Mouse (Mus musculus) gastrocnemius, postnatal 10 days (tissue): ENCODE results near the gene Trim39. TPM values are rescaled to one million over a fixed set of nuclear protein-coding genes. Genes with fewer than 3 reads are reported as not detected.

Experiments used
- DNase-seq: peaks from one replicate; pipeline ENCODE4 v3.0.0; 2021; ENCODE audit warnings: mixed read lengths
- long read RNA-seq, 2 experiments: library from polyadenylated mRNA; stranded (forward); transcript quantifications; one replicate each; pipeline ENCODE4 v2.0.0; 2021
- total RNA-seq, 2 experiments: library from RNA; stranded (reverse); gene quantifications; 2 replicates each; pipeline ENCODE4 v1.2.3; 2021

Gene Trim39
- 1 to 10 TPM; 4.8 to 7.0 TPM for total RNA-seq
- long read RNA-seq, experiment 1, partial matches to known transcripts, result 1 of 6 reads
- long read RNA-seq, experiment 1, other reads (novel, unspliced or antisense), result 1 of 6 reads
- long read RNA-seq, experiment 2, partial matches to known transcripts, result 2 of 6 reads
- long read RNA-seq, experiment 2, other reads (novel, unspliced or antisense), result 2 of 6 reads

DNA sequence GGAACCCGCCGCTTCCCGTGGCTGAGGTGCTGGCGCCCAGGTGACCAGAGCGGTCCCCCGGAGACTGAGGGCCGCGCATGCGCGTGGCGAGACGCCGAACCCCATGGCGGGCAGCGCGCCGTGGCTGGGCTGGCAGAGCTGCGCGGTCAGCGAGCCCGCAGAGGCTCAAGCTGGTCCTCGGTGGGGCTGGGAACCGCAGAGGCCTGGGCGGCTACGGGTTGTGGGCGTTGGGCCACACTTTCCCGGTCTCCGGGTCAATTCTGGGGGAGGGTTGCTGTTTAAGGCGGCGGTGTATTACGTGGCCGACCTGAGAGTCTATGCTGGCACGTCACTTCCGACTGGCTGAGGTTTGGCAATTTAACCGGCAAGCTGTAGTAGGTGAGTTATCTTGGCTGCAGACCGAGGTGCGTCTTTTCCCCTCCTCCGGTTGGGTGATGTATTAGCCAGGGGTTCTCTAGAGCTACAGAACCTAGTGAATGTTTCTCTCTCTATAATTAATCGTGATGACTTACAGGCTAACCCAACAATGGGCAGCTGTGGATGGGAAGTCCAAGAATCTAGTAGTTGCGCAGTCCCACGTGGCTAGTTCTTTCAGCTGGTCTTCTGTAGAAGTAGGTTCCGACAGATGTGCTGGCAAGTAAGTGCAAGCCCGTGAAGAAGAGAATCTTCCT is at the start of gene Trim39:
Gene Trim39 (minus strand): TSS at position 662 of the 671 bp plus-strand sequence.
- no peak for DNase-seq

DNA sequence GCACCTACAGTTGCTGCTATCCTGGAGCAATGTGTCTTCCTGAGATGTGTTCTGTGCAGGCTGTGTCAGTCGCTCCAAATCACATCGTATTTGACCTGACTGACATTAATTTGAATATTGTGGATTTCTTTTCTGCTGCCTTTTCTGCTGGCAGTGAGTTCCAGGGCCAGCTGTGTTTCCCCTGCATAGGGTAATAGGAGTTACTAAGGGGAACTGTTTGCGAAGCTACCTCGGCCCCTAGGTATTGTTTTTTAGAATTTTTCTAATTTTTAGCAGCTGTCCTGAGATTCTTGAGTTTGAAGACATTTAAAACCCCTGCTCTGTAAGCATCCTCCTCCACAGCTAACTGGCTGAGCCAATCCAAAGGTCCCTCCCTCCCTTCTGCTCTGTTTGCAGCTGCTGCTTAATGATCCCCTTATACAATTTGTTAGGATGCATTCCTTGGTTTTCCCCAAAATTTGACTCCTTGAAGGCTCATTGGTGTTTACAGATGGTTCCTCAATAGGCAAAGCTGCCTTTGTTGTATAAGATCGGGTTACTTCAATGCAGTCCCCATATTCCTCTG is 43.7 kb upstream of the Trim39 start:
- no peak for DNase-seq

DNA sequence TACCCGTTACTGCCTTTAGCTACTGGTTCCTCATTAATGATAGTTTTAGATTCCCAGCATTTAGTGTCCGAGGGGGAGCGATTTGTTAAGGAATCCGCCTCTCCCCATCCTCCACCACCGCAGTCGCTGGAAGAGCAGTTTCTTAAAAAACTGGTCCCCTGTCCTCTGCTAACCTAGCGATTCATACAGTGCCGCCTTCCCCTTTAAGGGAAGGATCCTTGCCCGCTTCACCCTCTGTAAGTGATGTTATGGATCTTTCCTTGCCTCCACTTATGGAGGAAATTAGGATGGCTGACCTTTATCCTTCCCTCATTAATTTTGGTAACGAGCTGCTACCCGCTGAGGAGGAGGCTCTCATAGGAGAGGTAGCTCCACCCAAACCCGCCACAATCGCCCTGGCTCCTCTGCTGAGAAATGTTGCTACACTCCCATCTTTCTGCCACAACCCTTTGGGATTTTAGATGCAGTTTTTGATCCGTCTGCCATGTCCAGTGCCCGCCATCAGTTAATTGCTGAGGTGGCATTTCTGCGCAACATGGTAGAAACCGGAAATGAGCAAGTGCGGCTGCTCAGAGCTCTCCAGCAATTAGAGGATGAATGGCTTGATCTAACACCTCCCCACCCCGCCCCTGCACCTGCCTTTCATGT is 43.1 kb upstream of the Trim39 start:
- DNase-seq, result peak; percentile 8

DNA sequence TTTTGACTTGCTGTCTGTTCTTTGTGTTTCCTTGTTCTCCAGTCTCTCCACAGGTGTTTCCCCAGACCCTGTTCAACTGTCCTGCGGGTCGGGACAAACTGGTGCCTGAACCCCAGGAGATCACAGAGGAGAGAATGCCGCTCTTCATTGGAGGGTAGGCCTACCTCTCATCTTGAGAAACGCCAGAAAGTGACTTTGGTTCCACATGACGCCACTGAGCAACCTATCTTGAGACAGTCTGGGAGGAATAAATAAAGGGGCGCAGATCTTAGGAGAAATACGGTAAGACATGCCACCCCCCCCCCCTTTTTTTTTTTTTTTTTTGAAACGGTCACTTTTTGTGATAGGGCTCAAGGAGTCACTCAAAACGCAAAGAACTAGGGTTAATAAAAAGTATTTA is 42.5 kb upstream of the Trim39 start:
- no peak for DNase-seq

DNA sequence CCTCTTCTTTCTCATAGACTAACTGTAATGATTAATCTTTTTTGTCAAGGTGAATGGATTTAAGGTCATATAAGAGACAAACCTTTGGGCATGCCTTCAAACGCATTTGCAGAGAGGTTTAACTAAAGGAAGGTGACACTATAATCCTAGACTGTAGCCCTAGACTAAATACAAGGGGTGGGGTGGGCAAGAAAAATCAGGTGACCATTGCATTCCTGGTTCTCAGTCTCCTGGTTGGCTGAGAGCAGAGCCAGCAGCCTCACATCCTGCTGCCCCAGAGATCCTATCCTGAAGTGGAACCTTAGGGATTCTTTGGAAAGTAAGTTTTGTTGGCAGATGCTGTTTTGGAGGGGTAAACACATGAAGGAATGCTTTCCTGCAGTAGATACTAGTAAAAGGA is 37.2 kb upstream of the Trim39 start:
- DNase-seq, result no peak

DNA sequence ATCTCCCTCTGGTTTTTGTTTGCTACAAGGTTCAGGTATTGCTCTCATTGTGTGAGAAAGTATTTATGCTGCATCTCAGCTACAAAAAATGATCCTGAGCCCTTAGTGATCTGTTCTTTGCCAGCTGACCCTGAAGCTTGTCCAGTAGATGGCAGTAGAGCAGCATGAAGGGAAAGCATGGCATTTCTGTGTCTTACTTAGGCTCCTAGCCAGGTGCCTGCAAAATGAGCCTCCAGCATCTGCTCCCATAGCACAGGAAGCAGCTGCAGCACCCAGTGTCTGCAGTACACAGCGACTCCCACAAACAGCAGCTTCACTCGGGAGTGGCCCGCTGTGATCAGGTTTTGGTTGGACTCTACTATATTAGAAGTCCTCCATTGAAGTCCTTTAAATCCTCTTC is 36.8 kb upstream of the Trim39 start:
- DNase-seq, result peak; percentile 61

DNA sequence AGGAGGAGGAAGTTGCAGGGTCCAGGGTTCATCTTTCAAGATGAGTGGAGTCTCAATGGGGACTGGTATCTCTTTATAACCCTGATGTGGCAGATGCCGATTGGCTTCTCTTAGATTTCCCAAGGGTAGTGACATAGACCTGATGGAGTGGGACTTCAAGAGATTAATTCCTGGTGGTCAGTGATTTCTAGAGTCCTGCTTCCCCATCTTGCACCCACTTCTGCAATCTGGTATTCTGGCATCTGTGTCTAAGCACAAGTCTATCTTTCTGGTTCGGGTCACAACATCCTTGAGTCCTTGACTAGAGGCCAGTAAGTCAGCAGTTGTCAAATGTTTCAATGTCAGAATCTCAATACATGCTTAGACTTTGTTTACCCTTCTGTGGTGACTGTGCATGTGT is 14.3 kb upstream of the Trim39 start, which contains the start of gene H2-M10.2:
Gene H2-M10.2 (minus strand): TSS at position 101 of the 400 bp plus-strand sequence.
- DNase-seq, result no peak

DNA sequence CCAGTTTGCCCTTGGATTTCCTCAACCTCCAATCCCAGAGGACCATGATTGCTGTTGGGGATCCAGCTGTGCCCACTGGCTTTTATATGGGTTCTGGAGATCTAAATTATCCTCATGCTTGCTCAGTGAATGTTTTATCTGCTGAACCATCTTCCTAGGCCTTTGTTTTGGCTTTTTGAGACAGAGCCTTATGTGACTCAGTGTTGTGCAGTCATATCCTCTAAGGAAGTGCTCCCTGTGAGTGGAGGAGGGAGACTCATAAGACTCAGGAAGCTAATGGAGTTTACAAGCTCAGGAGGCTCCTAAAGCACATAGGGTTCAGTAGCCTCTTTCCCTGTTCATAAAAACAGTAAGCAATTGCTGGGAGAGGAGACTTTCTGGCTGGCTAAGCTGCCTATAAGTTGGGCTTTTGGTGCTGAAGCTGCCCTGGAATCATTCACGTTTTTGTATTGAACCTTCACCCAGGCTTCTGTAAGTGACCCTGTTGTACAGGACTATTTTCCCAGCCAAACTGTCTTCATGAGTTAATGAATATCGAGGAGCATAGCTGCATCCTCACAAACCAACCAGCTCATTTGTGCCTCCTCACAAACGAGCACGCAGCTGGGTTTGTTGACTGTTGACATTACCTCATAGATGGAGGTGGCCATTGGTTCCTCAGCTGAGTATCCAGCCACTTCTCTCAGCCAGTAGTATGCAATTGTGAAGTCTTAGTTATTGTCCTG is 9.6 kb upstream of the Trim39 start:
- DNase-seq, result no peak

DNA sequence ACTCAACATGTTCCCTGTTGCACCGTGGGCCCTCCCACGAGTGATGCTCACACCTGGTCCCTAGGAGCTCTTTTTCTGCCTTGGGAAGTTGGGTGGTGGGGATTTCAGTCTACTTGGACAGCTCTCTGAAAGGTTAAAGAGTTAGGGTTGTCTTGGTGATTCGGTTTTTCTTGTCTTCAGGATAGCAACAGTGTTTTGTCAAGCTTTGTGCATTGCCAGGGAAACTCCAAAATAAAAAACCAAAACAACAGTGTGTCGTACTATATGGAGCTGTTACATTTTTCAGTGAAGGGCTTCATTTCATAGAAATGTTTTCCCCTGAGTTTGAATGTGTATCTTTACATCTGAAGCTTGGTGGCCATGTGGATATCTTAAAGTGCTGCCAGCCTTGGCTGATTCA is 2.7 kb upstream of the Trim39 start:
- no peak for DNase-seq

DNA sequence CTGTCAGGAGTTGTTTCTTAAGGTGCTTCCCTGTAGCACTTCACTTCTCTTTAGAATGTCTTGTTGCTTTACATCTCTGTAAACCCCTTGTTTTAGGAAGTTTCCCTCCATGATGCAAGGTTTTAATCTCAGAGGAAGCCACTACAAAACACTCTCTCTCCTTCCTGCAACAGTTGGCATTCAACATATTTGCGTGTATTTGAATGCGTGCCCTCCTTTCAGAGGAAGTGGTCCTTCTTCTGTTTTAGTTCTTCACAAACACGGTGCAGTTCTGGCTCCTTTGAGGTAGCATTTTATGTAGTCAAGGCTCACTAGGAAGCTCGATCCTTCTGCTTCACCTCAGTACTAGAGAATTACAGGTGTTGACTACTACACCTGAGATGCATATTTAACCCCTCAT is 1.7 kb upstream of the Trim39 start:
- no peak for DNase-seq

DNA sequence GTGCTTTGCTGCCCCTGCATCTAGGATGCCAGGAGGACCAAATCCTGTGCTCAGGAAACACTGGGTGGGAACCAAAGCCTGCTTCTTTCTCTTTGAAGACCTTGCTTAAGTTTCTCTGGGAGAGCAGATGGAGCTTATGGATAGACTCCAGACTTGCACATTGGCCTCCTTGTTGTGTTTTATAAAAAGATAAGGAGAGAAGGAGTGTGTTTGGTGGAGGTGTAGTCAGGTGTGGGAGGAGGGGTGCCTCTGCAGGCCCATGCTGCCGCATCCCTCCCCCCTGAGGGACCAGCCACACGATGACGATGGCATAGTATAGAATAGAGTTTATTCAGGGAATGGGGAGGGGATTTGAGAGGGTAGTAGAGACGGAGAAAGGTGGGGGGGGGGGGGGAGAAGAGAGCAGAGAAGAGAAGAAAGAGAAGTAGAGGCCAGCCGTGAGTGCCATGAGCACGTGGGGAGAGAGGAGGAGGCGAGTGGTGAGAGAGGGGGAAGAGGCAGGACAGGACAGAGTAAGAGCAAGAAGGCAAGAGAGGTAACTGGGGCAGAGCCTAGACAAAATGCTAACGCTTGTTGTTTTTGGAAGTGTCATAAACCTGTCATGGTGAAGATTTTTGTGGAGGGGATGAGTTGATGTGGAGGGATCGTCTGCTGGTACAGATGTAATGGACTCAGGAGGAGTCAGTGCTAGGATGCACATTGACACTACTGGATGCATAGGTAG is 758 bp upstream of the Trim39 start:
- DNase-seq, result no peak

DNA sequence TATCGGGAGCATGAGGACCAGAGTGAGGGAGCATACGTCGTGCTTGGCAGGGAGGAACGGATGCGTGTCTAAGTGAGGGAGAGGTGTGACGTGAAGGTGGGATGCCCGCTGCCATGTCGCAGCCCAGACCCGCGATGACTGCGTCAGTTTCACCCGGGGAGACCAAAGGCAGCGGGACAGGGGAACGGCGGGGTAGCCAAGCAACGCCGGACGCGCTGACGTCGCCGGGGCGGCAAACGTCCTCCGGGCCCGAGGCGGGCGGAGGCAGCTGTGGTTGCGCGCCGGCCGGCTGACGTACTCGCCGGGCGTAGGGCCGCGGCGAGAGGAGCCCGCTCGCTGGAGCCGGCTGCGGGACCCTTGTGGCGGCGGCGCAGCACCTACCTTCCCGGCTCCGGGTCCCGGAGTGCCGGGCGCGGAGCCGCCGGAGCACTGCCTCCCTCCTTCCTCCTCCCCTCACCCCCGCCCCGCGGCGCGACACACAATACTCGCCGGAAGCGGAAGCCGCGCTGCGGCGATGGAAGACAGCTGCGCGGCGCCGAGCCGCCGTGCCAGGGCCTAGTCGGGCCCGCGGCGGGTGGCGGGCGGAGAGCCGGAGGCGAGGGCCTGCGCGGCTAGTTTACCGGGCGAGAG is 976 bp downstream of the Trim39 start:
- DNase-seq, result peak; percentile 88

DNA sequence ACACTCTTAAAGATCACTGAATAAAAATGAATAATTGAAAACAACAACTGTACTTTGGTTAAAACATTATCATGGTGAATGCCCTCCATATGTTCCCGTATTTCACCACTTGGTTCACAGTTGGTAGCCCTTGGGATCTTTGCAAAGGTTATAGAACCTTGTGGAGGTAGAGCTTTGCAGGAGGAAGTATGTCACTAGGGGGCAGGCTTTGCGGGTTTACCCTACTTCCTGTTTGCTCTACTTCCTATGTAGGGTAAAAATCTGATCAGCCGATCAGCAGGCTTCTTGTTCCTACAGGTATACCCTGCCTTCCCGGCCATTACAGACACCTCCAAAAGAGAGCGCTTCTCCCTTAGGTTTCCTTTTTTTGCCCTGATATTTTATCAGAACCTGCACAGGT is 6.2 kb downstream of the Trim39 start:
- no peak for DNase-seq

DNA sequence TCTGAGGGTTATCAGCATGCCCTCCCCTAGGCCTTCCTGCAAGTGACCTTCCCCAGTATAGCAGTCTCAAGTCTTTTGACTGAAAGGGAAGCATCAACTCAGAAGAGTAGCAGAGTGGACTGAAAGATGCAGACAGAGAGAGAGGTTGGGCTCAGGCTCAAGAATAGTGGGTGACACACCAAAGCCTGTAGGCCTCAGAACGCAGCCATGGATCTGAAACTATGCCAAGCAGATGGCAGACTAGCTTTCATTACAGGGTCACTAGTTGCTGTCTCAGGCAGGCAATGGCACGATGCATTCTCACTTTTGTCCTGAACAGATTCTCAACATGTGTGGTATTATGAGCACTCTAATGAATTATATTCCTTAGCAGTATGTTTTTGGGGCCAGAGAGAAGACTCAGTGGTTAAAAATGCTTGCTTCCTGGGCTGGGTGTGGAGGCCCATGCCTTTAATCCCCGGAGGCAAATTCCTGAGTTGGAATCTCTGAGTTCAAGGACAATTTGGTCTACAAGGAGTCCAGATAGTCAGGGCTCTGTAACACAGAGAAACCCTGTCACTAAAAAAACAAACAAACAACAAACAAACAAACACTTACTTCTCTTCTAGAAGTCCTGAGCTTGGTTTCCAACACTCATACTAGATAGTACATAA is 7.6 kb downstream of the Trim39 start:
- no peak for DNase-seq

DNA sequence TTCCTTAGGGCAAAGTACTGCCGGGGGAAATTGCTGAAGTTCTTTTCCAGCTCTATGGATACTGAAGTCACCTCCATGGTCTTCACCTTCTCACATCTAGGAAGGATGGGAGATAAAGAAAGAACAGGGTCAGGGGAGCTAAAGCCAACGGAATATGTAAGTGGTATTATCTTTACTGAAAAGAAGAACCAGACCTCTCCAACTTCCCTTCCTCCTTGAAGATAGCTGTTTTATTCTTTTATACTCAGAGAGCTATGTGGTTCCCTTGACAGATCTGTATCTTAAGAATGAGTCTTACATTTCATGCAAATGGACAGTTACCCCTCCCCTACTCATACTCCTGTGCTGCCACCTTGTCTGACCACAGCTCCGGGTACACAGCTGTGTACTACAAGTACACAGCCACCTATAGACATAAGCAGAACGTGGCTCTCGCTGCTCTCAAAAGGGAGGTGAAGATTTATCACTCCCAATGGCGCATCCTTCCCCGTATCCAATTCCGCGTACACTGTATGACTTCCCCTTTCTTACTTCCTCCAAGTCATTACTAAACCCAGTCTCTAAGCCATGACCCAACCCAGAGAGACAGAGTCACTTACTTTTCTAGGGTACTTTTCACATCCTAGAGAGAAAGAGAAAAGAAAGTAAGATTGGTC is 10.4 kb downstream of the Trim39 start:
- no peak for DNase-seq

DNA sequence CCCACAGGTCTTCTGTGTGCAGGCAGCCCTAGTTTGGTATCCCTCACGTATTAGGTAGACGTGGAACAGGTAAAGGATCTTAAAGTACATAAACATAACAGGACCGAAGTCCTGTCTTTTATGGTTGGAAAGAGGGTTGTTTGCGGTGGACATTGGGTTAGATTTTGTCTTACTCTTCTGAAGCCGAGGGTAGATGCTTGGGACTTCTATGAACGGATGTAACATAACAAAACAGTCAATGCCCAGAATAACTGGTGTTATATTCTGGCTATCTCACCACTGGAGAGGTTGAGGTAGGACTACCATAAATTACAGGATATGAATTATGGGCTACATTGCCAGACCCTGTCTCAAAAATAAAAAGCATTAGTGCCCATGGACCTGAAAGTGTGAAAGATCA is 14.1 kb downstream of the Trim39 start, which contains the start of gene Rpp21:
Gene Rpp21 (minus strand): TSS at position 101 of the 400 bp plus-strand sequence.
- no peak for DNase-seq

DNA sequence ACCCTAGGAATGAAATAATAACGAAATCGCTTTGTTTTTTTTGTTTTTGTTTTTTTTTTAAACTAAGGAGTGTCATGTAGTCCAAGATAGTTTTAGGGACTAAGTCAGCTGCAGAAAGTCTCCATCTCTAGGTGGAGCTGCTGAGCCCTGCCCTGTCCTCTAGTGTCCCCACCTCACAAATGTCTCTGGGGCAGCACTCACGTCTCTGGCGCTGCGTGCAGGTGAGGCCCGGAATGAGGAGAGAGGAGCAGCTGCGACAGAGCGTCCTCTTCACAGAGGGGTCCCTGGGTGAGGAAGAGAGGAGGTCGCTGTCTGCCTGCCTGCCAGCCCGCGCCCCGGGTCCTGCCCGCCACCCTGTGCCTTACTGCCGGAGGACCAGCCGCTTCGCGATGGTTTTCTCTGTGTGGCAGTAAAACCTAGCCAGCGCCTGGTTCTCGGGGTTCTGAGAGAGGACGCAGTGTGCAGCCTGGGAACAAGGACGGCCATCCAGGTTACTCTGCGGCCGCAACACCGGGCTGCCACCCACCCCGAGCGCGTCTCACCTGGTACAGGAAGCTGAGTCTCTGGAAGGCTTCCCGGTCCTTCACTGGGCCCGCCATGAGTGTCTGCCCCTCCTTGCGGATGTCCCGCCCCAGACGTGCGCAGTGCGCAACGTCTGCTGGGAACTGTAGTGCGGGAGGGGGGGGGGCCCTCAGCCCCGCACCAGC is 14.7 kb downstream of the Trim39 start:
- peak; percentile 70 for DNase-seq

DNA sequence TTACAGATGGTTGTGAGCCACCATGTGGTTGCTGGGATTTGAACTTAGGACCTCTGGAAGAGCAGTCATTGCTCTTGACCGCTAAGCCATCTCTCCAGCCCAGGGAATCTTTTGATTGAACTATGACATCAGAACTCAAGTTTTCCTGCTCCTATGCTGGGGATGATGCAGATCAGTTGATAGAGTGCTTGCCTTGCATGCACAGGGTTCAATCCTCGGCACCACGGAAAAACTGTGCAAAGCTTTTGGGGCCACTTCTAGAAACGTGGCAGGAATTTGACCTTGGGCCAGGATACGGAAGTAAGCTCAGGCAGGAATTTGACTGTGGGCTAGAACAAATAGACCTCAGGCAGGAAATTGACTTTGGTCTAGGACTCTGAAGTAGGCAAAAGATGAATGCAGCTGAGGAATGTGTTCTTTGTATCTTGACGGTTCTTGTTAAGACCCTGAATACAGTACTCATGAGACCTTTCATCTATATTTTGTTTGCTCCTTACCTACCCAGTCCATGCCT is 18.9 kb downstream of the Trim39 start:
- no peak for DNase-seq

DNA sequence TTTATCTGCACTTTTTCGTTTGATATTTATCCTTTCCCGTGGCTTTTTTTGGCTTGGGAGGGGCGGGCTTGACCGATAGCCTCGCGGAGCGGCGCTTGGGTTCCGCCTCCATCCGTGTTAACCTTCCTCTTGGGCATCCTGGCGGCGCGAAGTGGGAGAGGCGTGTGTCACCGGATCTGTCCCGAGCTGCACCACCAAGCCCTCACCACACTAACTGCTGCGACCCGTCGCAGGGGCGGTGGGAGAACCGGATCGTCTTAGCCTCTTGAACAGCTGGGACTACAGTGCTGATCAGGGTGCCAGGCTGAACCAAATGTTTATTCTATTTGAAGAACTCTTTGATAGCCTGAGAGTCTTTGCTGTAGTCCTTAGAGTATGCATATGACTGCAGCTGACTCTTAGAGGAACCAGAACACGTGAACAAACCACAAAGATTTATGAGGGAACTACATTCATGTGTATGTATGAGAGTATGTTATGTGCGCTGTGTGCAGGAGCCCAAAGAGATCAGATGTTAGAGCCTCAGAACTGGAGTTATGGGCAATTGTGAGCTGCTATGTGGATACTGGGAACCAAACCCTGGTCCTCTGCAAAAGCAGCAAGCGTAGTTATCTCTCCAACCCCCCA is 19.7 kb downstream of the Trim39 start:
- DNase-seq, result no peak
